Mouse (Mus musculus): Measurements from ENCODE around the gene Glt8d1. TPM values are rescaled to one million over a fixed set of nuclear protein-coding genes. Genes with fewer than 3 reads are reported as not detected.

Gene Glt8d1
- 79.5 and 84.4 TPM in 2 replicates for polyA plus RNA-seq (2012; rRNA removed)

DNA sequence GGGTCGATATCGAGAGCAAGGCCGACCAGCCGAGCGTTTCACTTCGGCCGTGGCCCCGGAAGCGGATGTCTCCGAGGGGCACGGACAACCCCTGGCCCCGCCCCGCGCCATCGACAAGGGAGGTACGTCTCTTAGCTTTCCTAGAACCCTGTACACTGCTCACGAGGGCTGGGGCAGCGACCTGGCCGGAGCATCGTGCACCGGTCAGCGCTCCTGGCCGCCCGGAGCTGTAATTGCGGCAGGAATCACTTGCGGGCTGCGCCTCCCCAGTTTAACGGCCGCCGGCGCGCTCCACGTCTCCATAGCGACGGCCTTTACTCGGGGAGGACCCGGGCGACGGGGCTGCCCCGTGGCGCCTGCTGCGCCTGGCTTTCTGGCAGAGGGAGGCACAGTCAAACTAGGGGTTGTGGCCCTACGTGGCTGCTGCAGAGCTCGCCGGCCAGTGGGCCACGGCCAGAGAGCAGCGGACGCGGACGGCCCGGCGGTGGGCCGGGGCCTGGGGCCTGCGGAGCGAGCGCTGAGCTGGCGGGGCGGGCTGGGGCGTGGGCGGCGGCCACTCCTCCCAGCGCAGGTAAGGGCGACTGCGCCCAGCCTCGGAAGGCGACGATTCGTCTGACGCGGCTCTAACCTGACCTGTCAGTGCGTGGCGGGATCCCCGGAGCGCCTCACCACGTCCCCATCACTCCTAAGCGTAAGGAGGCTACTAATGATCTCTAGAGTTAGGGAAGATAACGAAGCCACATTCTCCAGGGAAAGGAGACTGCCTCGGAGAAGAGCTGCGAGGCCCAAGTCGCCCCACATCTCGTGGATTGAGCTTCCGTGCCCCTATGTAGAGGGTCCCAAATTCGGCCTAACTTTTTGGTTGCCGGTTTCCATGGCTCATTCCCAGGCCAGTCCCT, at the start of gene Glt8d1, which contains the start of gene Spcs1:
Glt8d1 (plus strand) TSS at position 94 of the 899 bp plus-strand sequence.
Spcs1 (minus strand) TSS at position 366 of the 899 bp plus-strand sequence.
- under 1% methylated on average over 84 of the region's 84 CpGs for WGBS
- no peak for TF ChIP-seq CTCF (IDR thresholded peaks at IDR 0.05; ENCODE audit: borderline replicate concordance, insufficient read depth, low read depth, low read length)
- TF ChIP-seq POLR2A (IDR thresholded peaks at IDR 0.05; ENCODE audit: borderline replicate concordance, insufficient read depth, low read length) = peak; percentile 78; the same call in 1 of the 2 replicates
- DNase-seq = peak; percentile 85 to 92
- Histone ChIP-seq H3K27ac (ENCODE audit: insufficient read depth, low read length) (peak within 1 kb of the TSS; percentile 79), H3K27me3 (ENCODE audit: control insufficient read depth, insufficient read depth, low read length) (no peaks in the 10 kb centered on the region), H3K4me3 (replicated peaks; ENCODE audit: insufficient read depth, low read depth, low read length) (peak within 1 kb of the TSS; percentile 76), H3K4me1 (ENCODE audit: control insufficient read depth, insufficient read depth, low read length) (no peaks in the 10 kb centered on the region; the same call in none of the 2 replicates)

DNA sequence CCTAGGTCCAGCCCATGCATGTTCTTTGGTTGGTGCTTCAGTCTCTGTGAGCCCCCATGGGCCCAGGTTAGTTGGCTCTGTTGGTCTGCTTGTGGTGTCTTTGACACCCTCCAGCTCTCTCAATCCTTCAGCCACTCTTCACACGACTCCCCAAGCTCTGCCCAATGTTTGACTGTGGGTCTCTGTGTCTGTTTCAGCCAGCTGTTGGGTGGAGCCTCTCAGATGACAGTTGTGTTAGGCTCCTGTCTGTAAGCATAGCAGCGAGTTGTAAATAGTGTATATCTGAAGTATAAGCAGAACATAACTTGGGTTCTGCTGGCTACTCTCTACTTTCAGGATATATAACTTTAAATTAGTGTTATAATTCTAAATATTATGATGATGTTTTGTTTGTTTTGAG, 42.7 kb upstream of the Glt8d1 start:
- Histone ChIP-seq H3K4me1 (ENCODE audit: control insufficient read depth, insufficient read depth, low read length) (no peaks in the 10 kb centered on the region), H3K27ac (ENCODE audit: insufficient read depth, low read length) (no peak overlapping the region), H3K4me3 (replicated peaks; ENCODE audit: insufficient read depth, low read depth, low read length) (no peak overlapping the region), H3K27me3 (ENCODE audit: control insufficient read depth, insufficient read depth, low read length) (no peaks in the 10 kb centered on the region)
- DNase-seq = no peak
- WGBS = 68% methylated on average over 2 of the region's 2 CpGs
- TF ChIP-seq POLR2A (IDR thresholded peaks at IDR 0.05; ENCODE audit: borderline replicate concordance, insufficient read depth, low read length) = no peak
- TF ChIP-seq CTCF (IDR thresholded peaks at IDR 0.05; ENCODE audit: borderline replicate concordance, insufficient read depth, low read depth, low read length) = no peak

DNA sequence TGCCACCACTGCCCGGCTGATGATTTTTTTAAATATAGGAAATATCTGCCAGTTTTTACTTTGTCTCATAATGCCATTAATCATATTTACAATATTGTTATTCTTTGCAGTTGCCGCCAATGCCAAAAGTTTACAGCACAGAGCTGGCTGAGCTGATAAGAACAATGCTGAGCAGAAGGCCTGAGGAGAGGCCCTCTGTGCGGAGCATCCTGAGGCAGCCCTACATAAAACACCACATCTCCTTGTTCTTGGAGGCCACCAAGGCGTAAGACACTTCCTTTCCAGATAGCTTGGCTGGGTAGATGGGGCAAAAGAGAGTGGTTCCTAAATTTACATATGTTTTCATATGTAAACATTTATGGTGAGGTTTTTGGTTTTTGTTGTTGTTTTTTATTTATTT, 42.2 kb upstream of the Glt8d1 start:
- no peak overlapping the region for H3K27ac ChIP-seq (ENCODE audit: insufficient read depth, low read length)
- no peak for DNase-seq
- H3K27me3 ChIP-seq (ENCODE audit: control insufficient read depth, insufficient read depth, low read length) = no peaks in the 10 kb centered on the region
- 96% methylated on average over 4 of the region's 4 CpGs for WGBS
- no peak overlapping the region for H3K4me3 ChIP-seq (replicated peaks; ENCODE audit: insufficient read depth, low read depth, low read length)
- no peaks in the 10 kb centered on the region for H3K4me1 ChIP-seq (ENCODE audit: control insufficient read depth, insufficient read depth, low read length)
- TF ChIP-seq POLR2A (IDR thresholded peaks at IDR 0.05; ENCODE audit: borderline replicate concordance, insufficient read depth, low read length) (no peak), CTCF (IDR thresholded peaks at IDR 0.05; ENCODE audit: borderline replicate concordance, insufficient read depth, low read depth, low read length) (no peak)

DNA sequence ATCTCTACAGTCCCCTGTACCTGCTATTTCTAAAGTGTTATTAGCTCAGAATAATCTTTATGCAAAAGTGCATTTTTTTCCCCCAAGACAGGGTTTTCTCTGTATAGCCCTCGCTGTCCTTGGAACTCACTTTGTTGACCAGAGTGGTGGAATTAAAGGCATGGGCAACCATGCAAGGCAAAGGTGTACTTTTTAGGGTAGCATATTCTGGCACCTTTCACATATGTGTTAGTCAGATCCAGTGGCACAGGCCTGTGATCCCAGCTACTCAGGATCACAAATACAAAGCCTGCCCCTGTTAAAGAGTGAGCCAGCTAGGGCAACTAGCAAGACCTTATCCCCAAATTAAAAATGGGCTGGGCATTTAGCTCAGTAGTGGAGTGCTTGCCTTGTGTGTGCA, 40.8 kb upstream of the Glt8d1 start:
- 88% methylated on average over 1 of the region's 1 CpGs for WGBS
- TF ChIP-seq POLR2A (IDR thresholded peaks at IDR 0.05; ENCODE audit: borderline replicate concordance, insufficient read depth, low read length) = no peak
- TF ChIP-seq CTCF (IDR thresholded peaks at IDR 0.05; ENCODE audit: borderline replicate concordance, insufficient read depth, low read depth, low read length) = no peak
- no peak overlapping the region for H3K4me3 ChIP-seq (replicated peaks; ENCODE audit: insufficient read depth, low read depth, low read length)
- DNase-seq = no peak
- H3K27me3 ChIP-seq (ENCODE audit: control insufficient read depth, insufficient read depth, low read length) = no peaks in the 10 kb centered on the region
- no peaks in the 10 kb centered on the region for H3K4me1 ChIP-seq (ENCODE audit: control insufficient read depth, insufficient read depth, low read length)
- no peak overlapping the region for H3K27ac ChIP-seq (ENCODE audit: insufficient read depth, low read length)

DNA sequence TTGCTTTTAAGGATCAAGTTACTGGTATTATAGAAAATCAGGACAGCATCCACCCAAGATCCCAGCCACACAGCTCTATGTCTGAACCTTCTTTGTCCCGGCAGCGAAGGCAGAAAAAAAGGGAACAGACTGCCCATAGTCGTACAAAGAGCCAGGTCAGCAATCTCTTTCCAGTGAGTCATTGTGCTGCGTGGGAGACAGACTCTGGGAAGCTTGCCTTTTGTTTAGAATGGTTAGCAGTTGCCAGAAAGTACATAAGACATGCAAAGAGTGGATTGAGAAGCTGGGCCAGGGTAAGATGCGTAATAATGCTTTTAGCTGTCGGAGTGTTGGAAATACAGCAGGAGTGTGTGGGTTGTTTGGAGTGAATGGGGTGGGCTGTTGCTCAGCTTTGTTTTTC, 27.0 kb upstream of the Glt8d1 start:
- peak in 1 of 2 experiments; percentile 66 for DNase-seq
- H3K4me1 ChIP-seq (ENCODE audit: control insufficient read depth, insufficient read depth, low read length) = 0 out of 2 replicates have a peak, but pooled peaks cover 2% of the 10 kb centered on the region
- WGBS = 49% methylated on average over 6 of the region's 6 CpGs
- H3K27ac ChIP-seq (ENCODE audit: insufficient read depth, low read length) = no peak overlapping the region
- H3K4me3 ChIP-seq (replicated peaks; ENCODE audit: insufficient read depth, low read depth, low read length) = no peak overlapping the region
- no peaks in the 10 kb centered on the region for H3K27me3 ChIP-seq (ENCODE audit: control insufficient read depth, insufficient read depth, low read length)
- TF ChIP-seq POLR2A (IDR thresholded peaks at IDR 0.05; ENCODE audit: borderline replicate concordance, insufficient read depth, low read length) (no peak), CTCF (IDR thresholded peaks at IDR 0.05; ENCODE audit: borderline replicate concordance, insufficient read depth, low read depth, low read length) (no peak)

DNA sequence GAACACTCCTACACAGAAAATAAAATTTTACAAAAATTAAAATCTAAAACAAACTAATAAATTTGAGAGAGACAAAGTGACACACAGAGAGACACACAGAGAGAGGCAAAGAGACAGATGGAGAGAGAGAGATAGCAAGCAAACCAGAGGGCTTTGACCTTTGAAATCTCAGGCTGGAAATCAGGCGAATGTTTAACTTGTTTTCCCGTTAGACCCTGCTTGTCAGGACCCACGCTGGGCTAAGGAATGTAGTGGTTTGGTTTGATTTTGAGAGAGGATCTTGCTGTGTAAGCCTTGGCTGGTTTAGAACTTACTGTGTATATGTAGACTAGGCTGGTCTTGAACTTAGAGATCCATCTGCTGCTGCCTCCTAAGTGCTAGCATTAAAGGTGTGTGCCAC, 25.0 kb upstream of the Glt8d1 start:
- Histone ChIP-seq H3K4me1 (ENCODE audit: control insufficient read depth, insufficient read depth, low read length) (0 out of 2 replicates have a peak, but pooled peaks cover 2% of the 10 kb centered on the region), H3K27me3 (ENCODE audit: control insufficient read depth, insufficient read depth, low read length) (no peaks in the 10 kb centered on the region), H3K27ac (ENCODE audit: insufficient read depth, low read length) (no peak overlapping the region), H3K4me3 (replicated peaks; ENCODE audit: insufficient read depth, low read depth, low read length) (no peak overlapping the region)
- DNase-seq = no peak
- TF ChIP-seq CTCF (IDR thresholded peaks at IDR 0.05; ENCODE audit: borderline replicate concordance, insufficient read depth, low read depth, low read length) = no peak
- no peak for TF ChIP-seq POLR2A (IDR thresholded peaks at IDR 0.05; ENCODE audit: borderline replicate concordance, insufficient read depth, low read length)
- WGBS = 88% methylated on average over 3 of the region's 3 CpGs

DNA sequence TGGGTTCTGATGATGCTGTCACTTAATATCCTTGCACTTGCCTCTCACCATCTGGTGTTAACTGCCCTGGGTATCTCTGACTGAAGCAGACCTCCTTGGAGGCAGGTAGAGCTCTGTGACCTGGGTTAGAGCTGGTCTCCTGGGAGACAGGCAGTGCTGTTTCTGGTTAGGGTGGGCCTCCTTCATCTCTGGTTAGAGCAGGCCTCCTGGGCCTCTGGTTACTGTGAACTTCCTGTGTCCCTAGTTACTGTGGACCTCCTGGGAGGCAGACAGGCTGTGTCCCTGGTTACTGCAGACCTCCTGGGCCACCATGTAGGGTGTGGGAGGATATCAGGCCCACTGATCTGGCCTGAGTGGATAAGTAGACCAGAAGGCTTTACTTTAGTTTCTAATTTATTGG, 4.8 kb upstream of the Glt8d1 start:
- H3K27ac ChIP-seq (ENCODE audit: insufficient read depth, low read length) = no peak overlapping the region
- no peak overlapping the region for H3K4me3 ChIP-seq (replicated peaks; ENCODE audit: insufficient read depth, low read depth, low read length)
- no peak for TF ChIP-seq CTCF (IDR thresholded peaks at IDR 0.05; ENCODE audit: borderline replicate concordance, insufficient read depth, low read depth, low read length)
- TF ChIP-seq POLR2A (IDR thresholded peaks at IDR 0.05; ENCODE audit: borderline replicate concordance, insufficient read depth, low read length) = no peak
- no peak for DNase-seq
- H3K27me3 ChIP-seq (ENCODE audit: control insufficient read depth, insufficient read depth, low read length) = no peaks in the 10 kb centered on the region
- H3K4me1 ChIP-seq (ENCODE audit: control insufficient read depth, insufficient read depth, low read length) = no peaks in the 10 kb centered on the region

DNA sequence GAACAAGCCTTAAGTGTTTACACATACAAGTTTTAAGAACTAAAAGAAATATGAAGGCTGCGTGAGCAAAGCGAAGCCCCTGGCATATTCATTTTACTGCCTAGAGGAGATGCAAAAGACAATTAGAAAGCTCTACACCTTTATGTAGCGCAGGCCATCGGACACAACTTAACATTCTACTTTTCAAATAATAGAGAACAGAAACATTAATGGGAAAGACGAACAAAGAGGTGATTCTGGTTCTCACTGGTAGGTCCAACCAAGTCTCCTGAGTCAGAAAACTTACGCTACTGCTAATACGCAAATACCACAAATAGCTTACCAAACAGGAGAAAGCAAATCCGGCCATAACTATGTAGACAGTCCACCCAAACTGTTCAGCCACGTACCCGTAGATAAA, 844 bp upstream of the Glt8d1 start:
- WGBS = 59% methylated on average over 10 of the region's 10 CpGs
- no peak for TF ChIP-seq CTCF (IDR thresholded peaks at IDR 0.05; ENCODE audit: borderline replicate concordance, insufficient read depth, low read depth, low read length)
- TF ChIP-seq POLR2A (IDR thresholded peaks at IDR 0.05; ENCODE audit: borderline replicate concordance, insufficient read depth, low read length) = no peak
- H3K27ac ChIP-seq (ENCODE audit: insufficient read depth, low read length) = no peak overlapping the region

More for the DNA sequence above, 844 bp upstream of the Glt8d1 start:
- Histone ChIP-seq H3K4me1 (ENCODE audit: control insufficient read depth, insufficient read depth, low read length) (no peaks in the 10 kb centered on the region; the same call in none of the 2 replicates), H3K27me3 (ENCODE audit: control insufficient read depth, insufficient read depth, low read length) (no peaks in the 10 kb centered on the region), H3K4me3 (replicated peaks; ENCODE audit: insufficient read depth, low read depth, low read length) (peak overlapping the region; percentile 76)
- no peak for DNase-seq

All from cerebellum, adult 2 months (tissue).